Mouse (Mus musculus): ENCODE results near the gene Siva1.

Gene Siva1

DNA sequence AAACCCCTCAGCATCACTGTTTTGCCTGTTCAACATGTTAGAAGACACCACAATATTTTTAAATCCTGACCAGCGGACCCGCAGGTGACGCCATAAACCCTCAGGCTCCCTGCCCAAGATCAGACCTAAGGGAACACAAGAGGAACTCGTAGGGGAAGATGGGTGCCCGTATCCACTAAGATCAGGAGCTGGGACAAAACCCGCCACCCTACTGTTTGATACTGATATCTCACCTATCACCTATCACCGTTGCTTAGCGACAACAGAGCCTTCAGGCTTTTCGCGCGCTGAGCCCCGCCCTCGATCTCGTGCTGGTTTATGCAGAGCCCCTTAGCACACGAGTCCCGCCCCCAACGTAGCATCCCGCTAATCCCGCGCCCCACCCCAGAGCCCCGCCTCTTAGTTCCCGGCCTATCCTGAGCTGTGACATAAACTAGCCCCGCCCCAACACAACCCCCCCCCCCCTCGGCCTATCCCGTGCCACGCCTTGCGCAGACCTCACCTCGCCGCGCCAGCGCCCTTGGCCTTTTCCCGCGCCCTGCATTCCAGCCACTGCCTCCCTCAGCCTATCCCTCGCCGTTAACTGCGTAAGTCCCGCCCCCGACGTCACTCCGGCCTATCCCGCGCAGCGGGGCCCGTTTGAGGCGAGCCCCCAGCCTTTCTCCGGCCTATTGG, at the start of gene Siva1:
Siva1 (plus strand) TSS at position 500 of the 675 bp plus-strand sequence.
- peak; percentile 100 for DNase-seq

DNA sequence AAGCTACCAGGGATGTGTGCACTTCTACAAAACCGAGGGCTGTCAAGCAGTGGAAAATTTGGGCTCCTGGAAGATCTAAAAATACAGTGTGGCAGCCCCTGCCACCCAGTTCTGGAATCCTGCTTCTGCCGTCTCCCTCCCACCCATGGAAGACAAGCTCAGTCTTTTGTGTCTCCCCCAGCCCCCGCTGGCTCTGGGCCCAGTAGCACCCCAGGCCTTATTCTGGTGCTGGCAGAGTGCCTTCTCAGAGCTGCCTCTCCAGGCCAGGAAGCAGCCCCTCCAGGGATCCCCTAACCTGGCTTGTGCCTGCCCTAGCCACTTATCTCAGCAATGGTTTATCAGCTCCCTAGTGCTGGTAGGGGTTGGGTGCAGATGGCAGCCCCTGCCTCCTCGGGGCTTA, 49.5 kb upstream of the Siva1 start:
- DNase-seq, result no peak

DNA sequence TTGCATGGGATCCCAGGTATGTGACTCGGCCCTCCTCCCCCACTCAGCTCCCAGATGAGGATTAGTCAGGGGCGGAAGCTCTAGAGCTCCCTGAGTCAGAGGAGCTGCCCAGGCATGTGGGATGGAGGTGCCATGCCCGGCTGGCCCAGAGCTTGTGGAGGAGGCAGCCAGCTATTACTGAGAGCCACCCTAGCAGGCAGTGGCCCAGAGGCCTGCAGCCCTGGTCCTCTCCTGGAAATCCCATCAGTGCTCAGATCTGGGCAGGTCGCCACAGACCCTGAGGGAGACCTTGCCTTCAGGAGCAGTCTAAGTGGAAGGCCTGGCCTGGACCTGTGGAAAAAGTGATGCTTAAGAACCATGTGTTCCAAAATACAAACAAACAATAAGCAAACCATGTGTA, 48.9 kb upstream of the Siva1 start:
- no peak for DNase-seq

DNA sequence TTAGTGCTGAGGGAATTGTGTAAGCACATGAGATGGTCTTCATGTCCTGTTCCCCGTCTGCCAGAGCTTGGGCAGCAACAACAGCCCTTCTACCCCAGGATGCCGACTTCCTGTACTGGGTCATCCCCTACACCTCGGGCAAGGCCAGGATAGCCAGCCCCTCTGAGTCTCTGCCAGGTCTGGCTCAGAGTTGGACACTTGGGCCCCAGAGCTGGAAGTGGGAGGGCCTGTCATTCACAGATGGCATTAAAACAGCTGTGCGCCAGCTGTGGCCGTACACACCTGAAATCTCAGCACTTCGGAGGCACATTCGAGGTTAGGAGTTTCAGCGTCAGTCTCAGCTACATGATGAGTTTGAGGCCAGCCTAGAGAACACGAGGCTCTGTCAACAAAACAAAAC, 48.0 kb upstream of the Siva1 start:
- no peak for DNase-seq

DNA sequence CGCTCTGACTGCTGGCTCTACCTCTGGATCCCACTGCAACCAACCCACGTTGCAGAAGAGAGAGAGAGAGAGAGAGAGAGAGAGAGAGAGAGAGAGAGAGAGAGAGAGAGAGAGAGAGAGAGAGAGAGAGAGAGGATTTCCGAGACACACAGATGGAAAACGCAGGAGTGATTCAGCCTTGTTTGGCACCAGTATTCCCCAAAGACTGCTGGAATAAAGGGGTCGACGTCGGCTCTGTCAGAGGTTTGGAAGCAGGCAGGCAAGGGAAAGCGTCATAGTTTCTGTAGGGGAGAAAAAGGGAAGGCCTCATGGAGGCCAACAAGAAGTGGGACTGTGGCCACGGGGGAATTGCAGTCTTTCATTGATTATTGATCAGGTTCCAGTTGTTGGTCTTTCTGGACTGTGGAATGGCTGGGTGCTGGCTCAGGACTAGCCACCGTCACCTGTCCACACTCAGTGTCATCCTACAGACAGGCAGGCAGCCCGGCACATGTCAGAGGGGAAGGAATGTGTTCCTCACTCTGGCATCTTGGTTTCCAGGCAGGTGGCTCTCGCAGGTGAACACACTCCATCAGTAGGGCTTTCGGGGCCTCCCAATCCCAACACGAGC, 47.5 kb upstream of the Siva1 start:
- DNase-seq, result no peak

DNA sequence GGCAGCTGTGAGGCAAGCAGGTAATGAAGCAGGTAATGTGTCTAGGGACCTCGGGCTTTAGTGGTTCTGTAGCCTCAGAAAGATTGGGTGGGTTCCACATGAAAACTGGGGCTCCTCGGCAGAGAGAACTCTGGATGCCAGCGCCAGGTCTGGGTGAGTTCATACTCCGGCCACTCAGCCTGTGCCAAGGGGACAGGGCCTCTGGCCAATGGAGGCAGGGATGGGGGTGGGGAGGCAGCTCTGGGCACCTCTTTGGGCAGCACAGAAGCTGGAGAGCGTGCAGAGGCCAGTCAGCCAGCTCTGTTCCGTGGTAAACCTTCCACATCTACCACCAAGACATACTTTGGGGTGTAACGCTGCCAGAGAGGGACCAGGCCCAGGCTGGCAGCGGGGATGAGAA, 46.9 kb upstream of the Siva1 start:
- no peak for DNase-seq

DNA sequence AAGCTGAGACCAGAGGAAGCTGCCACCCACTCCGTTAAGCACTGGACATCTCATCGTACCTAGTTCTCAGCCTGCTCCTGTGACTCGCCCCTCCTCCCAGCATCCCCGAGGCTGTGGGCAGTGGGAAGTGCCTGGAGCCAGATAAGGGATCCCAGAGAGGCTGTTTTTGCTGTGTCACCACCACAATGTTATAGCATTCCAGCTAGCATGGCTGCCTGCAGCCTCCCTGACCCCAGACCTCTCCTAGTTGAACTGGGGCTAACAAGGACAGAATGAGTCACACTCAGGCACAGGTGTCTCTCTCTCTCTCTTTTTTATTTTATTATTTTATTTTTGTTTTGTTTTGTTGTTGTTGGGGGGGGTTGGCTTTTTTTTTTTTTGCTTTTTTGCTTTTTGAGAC, 45.3 kb upstream of the Siva1 start:
- no peak for DNase-seq

DNA sequence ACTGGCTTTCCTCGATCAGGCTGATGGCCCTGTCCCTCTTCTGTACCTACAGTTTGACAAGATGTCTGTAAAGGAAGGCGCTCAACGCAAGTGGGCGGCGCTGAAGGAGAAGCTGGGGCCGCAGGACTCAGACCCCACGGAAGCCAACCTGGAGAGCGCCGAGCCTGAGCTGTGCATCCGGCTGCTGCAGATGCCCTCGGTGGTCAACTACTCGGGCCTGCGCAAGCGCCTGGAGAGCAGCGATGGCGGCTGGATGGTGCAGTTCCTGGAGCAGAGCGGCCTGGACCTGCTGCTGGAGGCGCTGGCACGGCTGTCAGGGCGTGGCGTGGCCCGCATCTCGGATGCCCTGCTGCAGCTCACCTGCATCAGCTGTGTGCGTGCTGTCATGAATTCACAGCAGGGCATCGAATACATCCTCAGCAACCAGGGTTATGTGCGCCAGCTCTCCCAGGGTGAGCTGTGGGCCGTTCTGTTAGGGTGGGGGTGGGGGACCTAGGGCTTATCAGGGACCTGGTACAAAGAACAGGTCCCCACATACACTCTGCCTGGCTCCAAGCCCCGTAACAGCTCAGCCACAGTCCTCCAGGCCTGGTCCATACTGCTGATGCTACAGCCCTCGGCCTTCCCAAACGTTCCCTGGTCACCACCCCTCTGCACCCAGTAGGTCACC, 44.4 kb upstream of the Siva1 start:
- no peak for DNase-seq

DNA sequence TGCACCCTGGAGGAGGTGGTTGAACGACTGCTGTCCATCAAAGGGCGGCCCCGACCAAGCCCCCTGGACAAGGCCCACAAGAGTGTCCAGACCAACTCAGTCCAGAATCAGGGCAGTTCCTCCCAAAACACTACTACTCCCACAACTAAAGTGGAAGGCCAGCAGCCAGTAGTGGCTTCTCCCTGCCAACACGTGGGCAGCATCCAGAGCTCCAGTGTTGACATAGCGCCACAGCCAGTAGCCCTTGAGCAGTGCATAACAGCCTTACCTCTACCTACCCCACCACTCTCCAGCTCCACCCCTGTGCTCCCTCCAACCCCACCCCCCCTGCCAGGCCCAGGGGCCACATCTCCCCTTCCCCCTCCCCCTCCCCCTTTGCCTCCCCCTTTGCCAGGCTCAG, 40.5 kb upstream of the Siva1 start:
- DNase-seq, result peak; percentile 80 to 83

DNA sequence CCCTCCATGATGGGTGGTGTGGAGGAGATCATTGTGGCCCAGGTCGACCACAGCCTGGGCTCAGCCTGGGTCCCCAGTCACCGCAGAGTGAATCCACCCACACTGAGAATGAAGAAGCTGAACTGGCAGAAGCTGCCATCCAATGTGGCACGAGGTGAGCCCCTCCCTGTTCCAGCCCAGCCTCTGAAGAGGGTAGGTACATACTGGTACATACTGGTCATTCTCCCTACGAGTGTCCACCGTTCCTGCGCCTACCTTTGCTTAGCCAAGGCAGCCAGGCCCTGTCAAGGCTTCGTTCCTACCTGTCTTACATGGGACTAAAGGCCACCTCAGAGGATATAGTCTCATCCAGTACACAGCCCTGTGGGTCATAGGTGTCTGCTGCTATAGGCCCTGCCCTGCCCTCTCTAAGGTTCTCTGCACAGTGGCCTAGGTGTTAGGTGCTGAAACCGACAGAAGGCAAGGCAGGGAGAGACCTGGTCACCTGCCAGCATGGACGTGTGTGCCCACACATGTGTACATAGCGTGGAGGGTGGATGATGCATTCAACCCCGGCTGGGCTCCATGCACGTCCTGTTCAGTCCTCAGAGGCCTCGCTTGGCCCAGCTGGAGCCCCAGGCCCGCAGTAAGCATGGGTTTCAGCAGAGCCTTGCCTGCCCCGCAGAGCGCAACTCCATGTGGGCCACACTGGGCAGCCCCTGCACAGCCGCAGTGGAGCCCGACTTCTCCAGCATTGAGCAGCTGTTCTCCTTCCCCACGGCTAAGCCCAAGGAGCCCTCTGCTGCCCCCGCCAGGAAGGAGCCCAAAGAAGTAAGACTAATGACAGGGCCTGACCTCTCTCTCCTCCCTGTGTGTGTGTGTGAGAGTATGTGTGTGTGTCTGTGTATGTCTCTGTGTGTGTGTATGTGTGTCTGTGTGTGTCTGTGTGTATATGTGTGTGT, 39.5 kb upstream of the Siva1 start:
- peak; percentile 73 to 76 for DNase-seq

DNA sequence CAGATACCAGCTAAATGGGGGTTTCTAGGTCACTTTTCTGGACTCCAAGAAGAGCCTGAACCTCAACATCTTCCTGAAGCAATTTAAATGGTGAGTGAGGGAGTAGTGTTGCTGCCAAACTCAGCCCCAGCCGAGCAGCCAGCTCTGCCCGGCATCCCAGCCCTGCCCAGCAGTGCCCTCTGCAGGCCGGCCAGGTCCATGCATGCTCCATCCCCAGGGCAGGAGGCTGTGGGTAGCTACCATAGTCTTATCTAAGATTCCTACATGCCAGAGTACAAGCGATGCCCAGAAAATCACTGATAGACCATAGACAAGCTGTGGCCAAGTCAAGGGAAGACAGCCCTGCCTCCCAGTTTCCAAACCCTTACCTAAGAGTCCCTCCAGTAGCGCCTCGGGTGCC, 38.7 kb upstream of the Siva1 start:
- DNase-seq, result peak; percentile 72 to 76

DNA sequence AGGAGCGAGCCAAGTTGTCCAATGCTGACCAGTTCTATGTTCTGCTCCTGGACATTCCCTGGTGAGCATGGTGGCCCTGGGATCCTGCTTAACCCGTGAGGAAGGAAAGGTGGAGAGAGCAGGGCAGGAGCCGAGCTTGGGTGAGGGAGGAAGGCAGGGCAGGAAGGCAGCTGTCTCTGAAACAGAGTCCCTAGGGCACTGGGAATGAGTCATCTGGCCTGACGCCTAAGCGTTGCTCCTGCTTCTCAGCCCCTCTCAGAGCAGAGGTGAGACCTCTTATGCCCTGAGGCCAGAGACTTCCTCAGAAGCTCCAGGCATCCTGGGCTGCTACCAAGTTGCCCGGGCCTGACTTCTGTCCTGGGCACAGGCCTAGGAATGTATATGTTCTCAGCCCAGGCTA, 37.5 kb upstream of the Siva1 start:
- DNase-seq, result no peak

DNA sequence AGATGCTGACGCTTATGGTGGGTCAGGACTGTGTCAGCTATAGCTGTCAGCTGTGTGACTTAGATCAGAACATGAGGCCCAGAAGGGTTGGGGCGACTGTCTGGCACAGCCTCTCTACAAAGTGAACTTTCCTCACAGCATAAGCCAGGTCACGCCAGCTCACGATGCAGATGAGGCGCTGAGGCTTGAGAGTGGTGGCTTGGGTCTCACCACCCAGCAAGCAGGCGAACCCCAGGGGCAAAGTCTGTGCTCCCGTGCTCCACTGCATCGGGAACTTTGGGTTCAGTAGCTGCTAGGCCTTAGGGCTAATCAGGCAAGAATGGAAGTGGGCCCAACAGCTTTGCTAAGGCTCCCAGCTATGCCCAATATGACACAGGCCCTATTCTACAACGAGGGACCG, 35.4 kb upstream of the Siva1 start:
- no peak for DNase-seq

DNA sequence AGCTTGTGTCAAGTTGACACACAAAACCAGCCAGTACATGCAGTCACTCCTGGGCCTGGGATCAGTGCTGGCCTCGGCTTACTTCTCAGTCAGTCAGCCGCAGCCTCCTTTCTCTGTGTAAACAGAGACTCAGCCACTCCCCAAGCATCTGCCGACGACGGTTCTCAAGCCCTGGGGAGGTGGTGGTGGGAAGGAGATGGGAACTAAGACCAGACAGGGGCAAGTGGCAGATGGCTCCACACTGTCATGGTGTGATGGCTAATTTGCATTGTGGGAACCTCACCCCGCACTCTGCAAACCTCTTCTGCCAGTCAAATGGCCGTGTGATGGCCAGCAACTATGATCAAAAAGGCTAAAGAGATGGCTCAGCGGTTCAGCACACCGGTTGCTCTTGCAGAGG, 27.8 kb upstream of the Siva1 start:
- no peak for DNase-seq

DNA sequence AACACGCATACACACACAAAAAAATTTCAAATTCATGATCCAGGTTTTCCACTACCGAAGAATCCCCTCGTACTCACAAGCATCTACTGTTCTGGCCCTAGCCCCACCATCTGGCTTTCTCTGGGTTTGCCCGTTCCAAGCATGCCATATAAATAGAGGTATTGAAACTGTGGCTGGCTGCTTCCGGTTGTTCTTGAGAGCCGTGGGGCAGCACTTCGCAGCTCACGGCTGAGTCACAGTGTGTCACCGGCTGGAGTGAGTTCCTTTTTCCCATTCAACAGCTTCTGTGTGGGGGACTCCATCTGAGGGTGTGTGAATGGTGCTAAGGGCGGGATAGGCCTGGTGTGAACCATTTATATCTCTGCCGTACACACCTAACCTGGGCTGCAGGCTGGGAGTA, 27.3 kb upstream of the Siva1 start:
- peak in 1 of 2 experiments; percentile 44 for DNase-seq

DNA sequence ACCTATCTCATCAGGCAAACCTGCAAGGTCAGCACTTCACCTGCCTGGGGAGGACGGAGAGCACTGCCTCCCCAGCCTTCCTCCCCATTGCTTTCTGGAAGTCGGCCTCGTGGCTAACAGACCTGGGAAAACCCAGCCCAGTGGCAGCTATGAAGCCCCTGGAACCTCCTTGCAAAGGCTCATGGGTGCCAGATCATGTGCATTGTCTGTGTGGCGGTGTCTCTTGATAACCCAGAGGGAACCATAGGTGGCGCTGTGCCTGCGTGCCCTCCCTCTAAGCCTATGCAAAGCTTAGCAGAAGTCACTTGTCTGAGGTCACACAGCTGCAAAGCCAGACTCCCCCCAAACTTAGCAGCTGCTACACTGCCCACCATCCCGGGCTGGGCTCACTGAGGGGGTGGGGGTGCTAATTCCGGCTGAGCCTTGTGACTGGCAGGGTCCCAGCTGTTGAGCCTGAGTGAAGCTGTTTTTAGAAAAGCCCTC, 26.5 kb upstream of the Siva1 start:
- DNase-seq, result peak; percentile 72 to 73

DNA sequence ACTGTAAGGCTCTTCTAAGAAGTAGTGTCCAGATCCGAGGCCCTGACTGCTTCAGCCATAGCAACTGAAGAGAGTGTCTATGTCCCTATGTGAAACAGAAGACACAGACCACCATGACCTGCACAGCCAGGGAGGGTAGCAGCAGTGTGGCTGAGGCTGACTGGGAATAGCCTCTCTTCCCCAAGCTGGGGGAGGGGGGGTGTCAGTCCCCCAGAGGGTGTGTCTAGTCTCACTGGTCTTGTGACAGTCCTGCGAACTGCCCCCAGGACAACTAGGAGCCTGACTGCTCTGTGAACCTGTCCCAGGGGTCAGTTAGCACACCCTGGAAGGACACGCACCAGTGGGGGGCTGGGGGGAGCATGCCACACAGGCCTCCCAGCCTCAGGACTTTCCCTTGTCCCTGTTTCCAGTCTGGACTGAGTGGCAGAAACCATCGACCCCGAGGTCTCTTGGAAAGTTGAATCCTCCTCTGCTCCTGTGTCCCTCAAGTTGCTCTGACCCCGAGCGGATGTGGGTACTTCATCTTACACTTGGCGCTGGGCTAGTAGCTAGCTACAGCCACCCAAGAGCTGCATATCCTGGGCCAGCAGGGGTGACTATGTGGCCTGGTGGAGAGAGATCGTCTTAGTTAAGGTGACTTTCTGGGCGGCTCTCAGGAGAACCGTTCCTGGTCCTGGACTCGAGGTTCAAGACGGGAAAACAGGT, 25.3 kb upstream of the Siva1 start:
- DNase-seq, result no peak

DNA sequence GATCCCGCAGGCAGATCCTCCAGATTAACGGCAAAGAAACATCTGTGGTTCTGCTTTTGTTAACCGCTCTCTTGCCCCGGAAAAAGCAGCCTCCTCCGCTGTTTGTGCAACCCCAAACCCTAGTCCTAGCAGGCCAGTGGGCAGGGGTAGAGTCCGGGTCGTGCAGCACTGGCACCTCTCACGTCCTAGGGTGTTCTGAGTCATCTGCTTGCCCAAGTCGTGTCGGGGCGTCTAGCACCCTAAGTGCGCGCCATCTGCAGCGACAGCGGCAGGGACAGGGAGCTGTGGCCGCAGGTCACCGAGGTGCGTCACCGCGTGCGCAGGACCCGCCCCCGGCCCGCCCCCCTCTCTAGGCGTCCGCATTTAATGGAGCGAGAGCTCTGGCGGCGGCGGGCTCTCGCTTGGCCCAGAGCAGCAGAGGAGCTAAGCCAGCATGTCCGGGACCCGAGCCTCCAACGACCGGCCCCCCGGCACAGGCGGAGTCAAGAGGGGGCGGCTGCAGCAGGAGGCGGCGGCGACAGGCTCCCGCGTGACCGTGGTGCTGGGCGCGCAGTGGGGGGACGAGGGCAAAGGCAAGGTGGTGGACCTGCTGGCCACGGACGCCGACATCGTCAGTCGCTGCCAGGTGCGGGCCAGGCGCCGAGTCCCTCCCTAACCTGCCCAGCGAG, 24.7 kb upstream of the Siva1 start, which contains the start of gene Adssl1:
Adssl1 (plus strand) TSS at position 360 of the 668 bp plus-strand sequence.
- DNase-seq, result peak; percentile 61 to 73

DNA sequence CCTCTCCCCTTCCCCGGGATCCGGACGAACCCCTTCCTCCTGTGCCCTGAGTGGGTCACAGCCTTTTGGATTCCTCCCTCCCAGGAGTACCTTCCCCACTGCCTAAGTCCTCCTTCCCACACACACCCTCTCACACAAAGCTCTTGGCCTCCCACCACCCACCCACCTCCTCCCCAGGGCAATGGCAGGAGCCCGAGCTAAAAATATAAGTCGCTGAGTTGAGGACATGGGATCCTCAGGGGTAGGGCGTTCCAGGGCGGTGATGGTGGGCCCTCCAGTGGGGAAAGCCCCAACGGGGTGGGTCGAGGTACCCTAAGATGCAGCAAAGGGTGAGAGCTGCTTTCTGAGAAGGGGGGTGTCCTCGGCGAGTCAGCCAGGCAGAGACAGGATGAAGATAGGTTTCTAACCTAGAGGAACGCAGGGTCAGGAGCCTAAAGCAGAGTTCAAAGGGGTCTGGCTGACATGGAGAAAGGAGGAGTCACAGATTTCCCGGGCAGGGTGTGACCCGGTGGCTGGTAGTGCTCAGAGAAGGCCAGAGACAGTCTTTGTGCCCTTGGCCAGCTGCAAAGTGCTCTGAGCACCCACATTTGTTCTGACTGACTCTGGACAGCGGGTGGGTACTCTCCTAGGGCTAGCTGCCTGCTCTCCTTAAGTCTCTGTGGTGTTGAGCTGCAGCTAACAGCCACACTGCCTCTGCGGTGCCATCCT, 24.0 kb upstream of the Siva1 start:
- no peak for DNase-seq

DNA sequence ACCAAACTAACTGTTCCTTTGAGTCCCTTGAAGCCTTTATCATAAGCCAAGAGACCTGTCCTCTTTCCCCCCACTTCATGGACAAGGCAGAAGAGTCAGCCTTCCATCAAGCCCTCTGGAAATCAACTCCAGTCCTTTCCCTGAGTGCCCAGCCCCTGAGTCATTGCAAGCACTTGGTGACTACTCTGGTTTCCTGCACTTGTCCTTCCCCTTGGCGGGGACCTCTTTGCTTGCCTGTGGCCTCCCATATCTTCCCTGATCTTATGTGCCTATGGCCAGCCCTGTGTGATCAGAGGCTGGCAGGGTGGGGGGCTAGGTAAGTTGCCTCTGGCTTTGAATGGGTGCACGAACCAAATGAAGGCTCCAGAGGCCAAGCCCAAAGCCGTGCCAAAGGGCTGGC, 22.6 kb upstream of the Siva1 start:
- no peak for DNase-seq

DNA sequence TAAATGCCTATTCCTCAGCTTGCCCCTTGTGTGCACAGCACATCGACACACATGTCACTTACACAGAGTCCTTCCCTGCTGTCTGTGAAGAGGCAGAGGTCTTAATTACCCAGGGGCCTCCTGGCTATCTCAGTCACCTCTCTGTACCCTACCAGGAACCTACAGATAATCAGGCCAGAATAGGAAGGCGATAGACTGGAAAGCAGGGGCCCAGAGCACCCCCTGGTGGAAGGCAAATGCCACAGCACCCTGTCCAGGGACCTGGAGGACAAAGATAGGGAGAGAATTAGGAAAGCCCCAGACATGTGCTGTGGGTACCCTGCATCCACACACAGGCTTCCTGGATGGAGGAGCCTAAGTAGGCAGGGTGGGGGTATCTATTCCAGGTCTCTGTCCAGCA, 20.7 kb upstream of the Siva1 start:
- DNase-seq, result peak; percentile 45 to 60
